Mouse (Mus musculus): Measurements from ENCODE around the gene Rpa1. TPM values are rescaled to one million over a fixed set of nuclear protein-coding genes. Genes with fewer than 3 reads are reported as not detected.

The Rpa1 gene
- polyA plus RNA-seq, 1 experiment from 2014 or later = 37.9 TPM

DNA sequence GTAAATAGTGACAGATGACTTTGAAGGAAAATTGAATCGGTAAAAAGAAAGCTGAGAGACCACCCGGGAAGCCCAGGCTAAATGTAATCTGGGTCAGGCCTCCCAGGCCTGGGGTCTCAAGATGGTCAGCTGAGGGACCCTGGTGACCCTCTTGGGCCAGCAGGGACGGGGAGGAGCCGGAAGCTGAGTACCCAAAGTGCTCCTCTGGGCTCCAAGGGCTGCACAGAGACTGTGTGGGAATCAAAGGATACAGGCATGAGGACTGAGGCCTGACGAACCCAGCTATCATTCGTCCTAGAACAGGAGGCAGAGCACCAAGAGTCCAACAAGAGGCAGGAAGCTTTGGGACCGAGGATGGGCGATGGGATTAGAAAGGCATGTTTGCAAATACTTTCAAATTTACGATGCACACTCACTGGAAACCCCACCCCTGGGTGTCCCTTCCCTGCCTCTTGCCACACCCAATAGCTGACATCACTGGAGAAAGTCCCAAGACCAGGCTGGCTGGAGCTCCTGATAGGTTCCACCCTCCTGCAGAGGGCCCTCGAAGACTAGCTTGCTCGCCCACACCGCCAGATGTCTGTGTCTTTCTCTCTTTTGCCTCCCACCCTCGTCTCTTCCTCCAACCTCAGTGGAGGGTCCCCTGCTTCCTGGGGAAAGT lies 93.7 kb downstream of the Rpa1 start:
- H3K79me2 ChIP-seq (ENCODE audit: inconsistent target) = no peaks in the 10 kb centered on the region
- no peak overlapping the region for H3K4me3 ChIP-seq (ENCODE audit: inconsistent target)
- WGBS (ENCODE audit: missing documents) = 57% methylated on average over 12 of the region's 13 CpGs
- no peaks in the 10 kb centered on the region for H3K36me3 ChIP-seq (ENCODE audit: inconsistent target)
- H3K27ac ChIP-seq = peak overlapping the region; percentile 71

GRCm38 (mm10) chr11:75251557-75252070 lies 96.5 kb downstream of the Rpa1 start:
- Histone ChIP-seq H3K79me2 (ENCODE audit: inconsistent target) (no peaks in the 10 kb centered on the region), H3K36me3 (ENCODE audit: inconsistent target) (no peaks in the 10 kb centered on the region), H3K27ac (no peak overlapping the region), H3K4me3 (ENCODE audit: inconsistent target) (no peak overlapping the region)
- WGBS (ENCODE audit: missing documents) = 56% methylated on average over 7 of the region's 7 CpGs

DNA sequence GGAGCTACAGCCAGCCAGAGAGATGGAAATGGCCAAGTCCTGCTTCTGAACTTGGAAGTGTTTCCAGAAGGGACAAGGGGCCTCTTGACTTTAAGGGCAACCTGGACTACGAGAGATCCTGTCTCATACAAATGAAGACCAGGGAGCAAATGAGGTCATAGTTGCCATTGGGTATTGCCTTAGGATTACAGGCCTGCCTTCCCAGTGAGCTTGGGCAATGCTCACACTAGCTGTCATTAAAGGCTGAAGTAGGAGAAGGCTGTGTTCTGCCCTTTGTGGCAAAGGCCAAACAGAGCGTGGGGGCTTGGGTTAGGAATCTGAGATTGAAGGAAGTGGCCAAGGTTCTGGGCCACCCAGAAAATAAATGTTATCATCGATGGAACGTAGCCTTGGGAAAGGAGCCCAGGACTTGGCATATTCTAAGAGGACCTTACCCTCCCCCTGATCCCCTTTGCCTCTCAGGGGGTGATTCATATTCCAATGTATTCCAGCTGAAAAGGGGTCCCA lies 97.1 kb downstream of the Rpa1 start:
- H3K27ac ChIP-seq = no peak overlapping the region

DNA sequence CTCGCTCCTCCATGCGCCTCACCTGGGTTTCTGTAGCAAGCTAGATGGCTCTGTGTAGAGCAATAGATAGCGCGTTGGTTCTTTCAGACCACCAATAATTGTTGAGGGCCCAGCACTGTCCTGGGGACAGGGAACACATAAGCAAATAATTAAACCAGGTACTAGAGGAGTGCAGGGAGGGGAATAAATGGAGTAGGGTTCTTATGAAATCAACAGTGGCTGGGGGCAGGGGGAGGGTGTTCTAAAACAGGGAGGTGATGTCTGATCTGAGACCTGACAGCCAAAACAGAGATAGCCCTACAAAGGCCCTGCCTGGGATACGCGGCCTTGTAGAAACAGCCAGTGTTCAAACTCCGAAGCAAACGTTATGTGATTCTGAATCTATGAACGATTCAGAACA lies 98.5 kb downstream of the Rpa1 start:
- no peaks in the 10 kb centered on the region for H3K79me2 ChIP-seq (ENCODE audit: inconsistent target)
- no peak overlapping the region for H3K27ac ChIP-seq
- H3K36me3 ChIP-seq (ENCODE audit: inconsistent target) = no peaks in the 10 kb centered on the region
- 93% methylated on average over 9 of the region's 9 CpGs for WGBS (ENCODE audit: missing documents)
- H3K4me3 ChIP-seq (ENCODE audit: inconsistent target) = no peak overlapping the region

More for the DNA sequence above, 97.1 kb downstream of the Rpa1 start:
- H3K79me2 ChIP-seq (ENCODE audit: inconsistent target) = no peaks in the 10 kb centered on the region
- no peaks in the 10 kb centered on the region for H3K36me3 ChIP-seq (ENCODE audit: inconsistent target)
- no peak overlapping the region for H3K4me3 ChIP-seq (ENCODE audit: inconsistent target)
- WGBS (ENCODE audit: missing documents) = 85% methylated on average over 4 of the region's 4 CpGs

Other genes starting within 250 kb of the Rpa1 start
- 0.06 TPM in 1 of 3 replicates, not detected in the others for gene Hic1, start 178.8 kb downstream of the Rpa1 start, polyA plus RNA-seq (2018)
- 11.7 to 19.4 TPM (median 13.3 TPM) in 3 replicates for gene Ovca2, start 169.5 kb downstream of the Rpa1 start, polyA plus RNA-seq (2018)
- gene Dph1, start 157.1 kb downstream of the Rpa1 start, polyA plus RNA-seq (2018) = 3.0 to 14.0 TPM (median 8.4 TPM) in 3 replicates
- gene Rtn4rl1, start 154.5 kb downstream of the Rpa1 start, polyA plus RNA-seq (2018) = 0.72 to 0.94 TPM (median 0.83 TPM) in 3 replicates
- gene Smyd4, start 109 bp upstream of the Rpa1 start, polyA plus RNA-seq (2018) = 3.6 to 6.3 TPM (median 5.0 TPM) in 3 replicates
- gene Serpinf1, start 74.4 kb upstream of the Rpa1 start, polyA plus RNA-seq (2018) = 0.86 to 1.0 TPM in 2 of 3 replicates, not detected in the other
- 0.11 TPM in 1 of 3 replicates, not detected in the others for gene Serpinf2, start 91.3 kb upstream of the Rpa1 start, polyA plus RNA-seq (2018)
- 45.8 to 53.6 TPM (median 49.5 TPM) in 3 replicates for gene Wdr81, start 106.4 kb upstream of the Rpa1 start, polyA plus RNA-seq (2018)
- gene Tlcd2, start 113.4 kb upstream of the Rpa1 start, polyA plus RNA-seq (2018) = 2.5 to 4.9 TPM (median 4.5 TPM) in 3 replicates
- 72.5 to 92.1 TPM (median 86.0 TPM) in 3 replicates for gene Prpf8, start 138.5 kb upstream of the Rpa1 start, polyA plus RNA-seq (2018)
- 6.6 to 7.4 TPM (median 7.1 TPM) in 3 replicates for gene Rilp, start 161.8 kb upstream of the Rpa1 start, polyA plus RNA-seq (2018)
- gene Scarf1, start 165.2 kb upstream of the Rpa1 start, polyA plus RNA-seq (2018) = 8.6 to 19.0 TPM (median 16.2 TPM) in 3 replicates
- 250 to 450 TPM (median 359 TPM) in 3 replicates for gene Slc43a2, start 183.4 kb upstream of the Rpa1 start, polyA plus RNA-seq (2018)
- 282 to 582 TPM (median 340 TPM) in 3 replicates for gene Pitpna, start 239.8 kb upstream of the Rpa1 start, polyA plus RNA-seq (2018)